Mouse (Mus musculus): ENCODE results near the gene Lrmda. TPM values are rescaled to one million over a fixed set of nuclear protein-coding genes. Genes with fewer than 3 reads are reported as not detected.
A peak's percentile ranks its signal among the peaks of the same experiment; 100 is the strongest.

Lrmda gene
- total and polyA plus RNA-seq, 3 experiments = 5.1 to 5.9 TPM; not detected in 1

GRCm38 (mm10) chr14:22269812-22270211 is 250.3 kb downstream of the Lrmda start:
- TF ChIP-seq ZNF384 (IDR thresholded peaks at IDR 0.05; ENCODE audit: low read depth, low read length) = no peak
- TF ChIP-seq CHD1 (IDR thresholded peaks at IDR 0.05; ENCODE audit: low read depth, low read length) = no peak
- TF ChIP-seq SMC3 (IDR thresholded peaks at IDR 0.05; ENCODE audit: low read depth, low read length) = no peak
- no peak for TF ChIP-seq ZMIZ1 (IDR thresholded peaks at IDR 0.05; ENCODE audit: low read depth, low read length)
- 0 out of 2 replicates have a peak, but pooled peaks cover 2% of the 10 kb centered on the region for H3K79me2 ChIP-seq (ENCODE audit: control insufficient read depth, insufficient read depth, low read length, poor library complexity)
- H3K27ac ChIP-seq (ENCODE audit: control insufficient read depth, low read depth, low read length) = no peak overlapping the region
- H3K9ac ChIP-seq (ENCODE audit: control insufficient read depth, low read depth, low read length, poor library complexity, severe bottlenecking) = no peak overlapping the region
- H3K4me3 ChIP-seq (ENCODE audit: control insufficient read depth in 1 of 2, insufficient read depth in 1 of 2, low read depth in 2 of 2, low read length in 2 of 2) = no peak overlapping the region
- H3K4me1 ChIP-seq (ENCODE audit: control insufficient read depth in 1 of 2, insufficient read depth in 2 of 2, low read length in 2 of 2) = no peaks in the 10 kb centered on the region
- H3K36me3 ChIP-seq (ENCODE audit: control insufficient read depth in 1 of 2, insufficient read depth in 2 of 2, low read length in 2 of 2) = peaks cover 0 to 7% of the 10 kb centered on the region in 2 experiments; a peak in 2 of 4 replicates
- H3K27me3 ChIP-seq (ENCODE audit: control insufficient read depth in 1 of 2, insufficient read depth in 2 of 2, low read length in 2 of 2) = no peaks in the 10 kb centered on the region
- no peak for DNase-seq (ENCODE audit: low read depth, low spot score)
- no peaks in the 10 kb centered on the region for H3K9me3 ChIP-seq (replicated peaks; ENCODE audit: insufficient read depth, low read length)

DNA sequence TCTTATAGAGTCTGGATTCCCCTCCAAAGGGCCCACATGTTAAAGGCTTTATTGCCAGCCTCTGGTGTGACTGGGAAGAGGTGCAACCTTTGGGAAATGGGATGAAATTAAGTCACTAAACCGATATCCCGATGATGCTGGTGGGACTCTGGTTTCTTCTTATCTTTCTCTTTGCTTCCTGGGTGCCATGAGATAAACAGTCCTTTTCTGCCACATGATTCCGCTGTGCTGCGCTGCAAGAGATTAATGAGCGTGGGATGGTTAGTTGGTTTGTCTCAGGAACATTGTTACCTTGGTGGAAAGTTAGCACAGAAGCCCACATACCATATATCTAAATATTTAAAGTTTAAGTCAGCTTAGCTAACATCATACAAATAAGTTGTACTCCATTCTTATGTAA is 258.5 kb downstream of the Lrmda start:
- H3K27ac ChIP-seq (ENCODE audit: control insufficient read depth, low read depth, low read length) = no peak overlapping the region
- H3K4me1 ChIP-seq (ENCODE audit: control insufficient read depth in 1 of 2, insufficient read depth in 2 of 2, low read length in 2 of 2) = peaks cover 0 to 17% of the 10 kb centered on the region in 2 experiments; a peak in 2 of 4 replicates
- DNase-seq (ENCODE audit: low read depth, low spot score) = peak; percentile 23

DNA sequence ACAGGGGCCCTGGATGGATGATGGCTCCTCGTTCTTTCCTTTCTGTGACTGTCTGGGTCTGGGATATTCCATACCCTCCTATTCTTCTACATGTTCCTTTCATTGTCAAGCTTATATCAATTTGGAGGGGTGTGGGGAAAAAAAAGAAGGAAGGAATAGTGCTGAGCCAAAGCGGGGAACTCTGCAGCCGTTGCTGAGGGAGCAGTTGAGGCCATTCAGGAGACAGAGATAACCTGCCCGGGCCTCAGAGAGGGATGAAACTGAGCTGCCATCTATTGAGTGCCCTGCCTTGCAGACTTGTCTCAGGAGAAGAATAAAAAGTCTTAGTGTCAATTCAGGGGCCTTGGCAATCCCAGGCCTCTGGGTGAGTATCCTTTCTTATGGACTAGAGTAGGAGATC is 260.1 kb downstream of the Lrmda start:
- Histone ChIP-seq H3K27ac (ENCODE audit: control insufficient read depth, low read depth, low read length) (no peak overlapping the region), H3K4me3 (ENCODE audit: control insufficient read depth in 1 of 2, insufficient read depth in 1 of 2, low read depth in 2 of 2, low read length in 2 of 2) (no peak overlapping the region), H3K36me3 (ENCODE audit: control insufficient read depth in 1 of 2, insufficient read depth in 2 of 2, low read length in 2 of 2) (peaks cover 0 to 24% of the 10 kb centered on the region in 2 experiments), H3K9me3 (replicated peaks; ENCODE audit: insufficient read depth, low read length) (no peaks in the 10 kb centered on the region), H3K4me1 (ENCODE audit: control insufficient read depth in 1 of 2, insufficient read depth in 2 of 2, low read length in 2 of 2) (peaks cover 0 to 17% of the 10 kb centered on the region in 2 experiments; a peak in 2 of 4 replicates), H3K79me2 (ENCODE audit: control insufficient read depth, insufficient read depth, low read length, poor library complexity) (no peaks in the 10 kb centered on the region), H3K27me3 (ENCODE audit: control insufficient read depth in 1 of 2, insufficient read depth in 2 of 2, low read length in 2 of 2) (no peaks in the 10 kb centered on the region), H3K9ac (ENCODE audit: control insufficient read depth, low read depth, low read length, poor library complexity, severe bottlenecking) (no peak overlapping the region)
- peak; percentile 4 for DNase-seq (ENCODE audit: low read depth, low spot score)
- TF ChIP-seq E2F4 (IDR thresholded peaks at IDR 0.05; ENCODE audit: borderline replicate concordance, low read depth, low read length) (no peak), RAD21 (IDR thresholded peaks at IDR 0.05; ENCODE audit: low read depth, low read length) (no peak), HCFC1 (IDR thresholded peaks at IDR 0.05; ENCODE audit: low read depth, low read length) (no peak), TCF12 (IDR thresholded peaks at IDR 0.05; ENCODE audit: low read depth, low read length) (no peak), EP300 (IDR thresholded peaks at IDR 0.05; ENCODE audit: low read depth in 1 of 2, low read length in 2 of 2) (no peak), USF1 (IDR thresholded peaks at IDR 0.05; ENCODE audit: low read depth, low read length) (no peak), MAX (IDR thresholded peaks at IDR 0.05; ENCODE audit: low read length) (no peak), TBP (IDR thresholded peaks at IDR 0.05; ENCODE audit: low read depth, low read length) (no peak), NELFE (IDR thresholded peaks at IDR 0.05; ENCODE audit: low read depth, low read length) (no peak), MAFK (IDR thresholded peaks at IDR 0.05; ENCODE audit: borderline replicate concordance, low read depth, low read length) (no peak), CHD2 (IDR thresholded peaks at IDR 0.05; ENCODE audit: low read length) (no peak), ZNF384 (IDR thresholded peaks at IDR 0.05; ENCODE audit: low read depth, low read length) (no peak), ZMIZ1 (IDR thresholded peaks at IDR 0.05; ENCODE audit: low read depth, low read length) (no peak), ELF1 (IDR thresholded peaks at IDR 0.05; ENCODE audit: low read depth, low read length) (no peak), USF2 (IDR thresholded peaks at IDR 0.05; ENCODE audit: borderline replicate concordance in 1 of 2, insufficient read depth in 1 of 2, low read depth in 1 of 2, low read length in 2 of 2) (no peak), BHLHE40 (IDR thresholded peaks at IDR 0.05; ENCODE audit: borderline replicate concordance, low read depth, low read length) (no peak), MYB (IDR thresholded peaks at IDR 0.05; ENCODE audit: low read depth, low read length) (no peak), ZC3H11A (IDR thresholded peaks at IDR 0.05; ENCODE audit: low read depth, low read length) (no peak)

More for the DNA sequence above, 258.5 kb downstream of the Lrmda start:
- Histone ChIP-seq H3K9ac (ENCODE audit: control insufficient read depth, low read depth, low read length, poor library complexity, severe bottlenecking) (no peak overlapping the region), H3K27me3 (ENCODE audit: control insufficient read depth in 1 of 2, insufficient read depth in 2 of 2, low read length in 2 of 2) (no peaks in the 10 kb centered on the region), H3K79me2 (ENCODE audit: control insufficient read depth, insufficient read depth, low read length, poor library complexity) (0 out of 2 replicates have a peak, but pooled peaks cover 2% of the 10 kb centered on the region), H3K9me3 (replicated peaks; ENCODE audit: insufficient read depth, low read length) (no peaks in the 10 kb centered on the region), H3K4me3 (ENCODE audit: control insufficient read depth in 1 of 2, insufficient read depth in 1 of 2, low read depth in 2 of 2, low read length in 2 of 2) (no peak overlapping the region), H3K36me3 (ENCODE audit: control insufficient read depth in 1 of 2, insufficient read depth in 2 of 2, low read length in 2 of 2) (peaks cover 7 to 24% of the 10 kb centered on the region in 2 experiments)
- TF ChIP-seq GATA1 (IDR thresholded peaks at IDR 0.05; ENCODE audit: low read depth, low read length) (peak; percentile 76), CTCF (IDR thresholded peaks at IDR 0.05 in 2 of 3, conservative IDR thresholded peaks at IDR 0.05 in 1 of 3; ENCODE audit: control insufficient read depth in 1 of 3, insufficient read depth in 1 of 3, low read depth in 2 of 3, low read length in 3 of 3, poor library complexity in 1 of 3, severe bottlenecking in 1 of 3) (no peak), RCOR1 (IDR thresholded peaks at IDR 0.05; ENCODE audit: low read depth, low read length) (peak; percentile 72), EP300 (IDR thresholded peaks at IDR 0.05; ENCODE audit: low read depth in 1 of 2, low read length in 2 of 2) (peak; percentile 72), CHD2 (IDR thresholded peaks at IDR 0.05; ENCODE audit: low read length) (no peak), TCF12 (IDR thresholded peaks at IDR 0.05; ENCODE audit: low read depth, low read length) (peak; percentile 68), E2F4 (IDR thresholded peaks at IDR 0.05; ENCODE audit: borderline replicate concordance, low read depth, low read length) (no peak), USF1 (IDR thresholded peaks at IDR 0.05; ENCODE audit: low read depth, low read length) (peak; percentile 31; the same call in 1 of the 2 replicates), TAL1 (IDR thresholded peaks at IDR 0.05; ENCODE audit: low read length) (peak; percentile 16; the same call in 1 of the 2 replicates), ETS1 (IDR thresholded peaks at IDR 0.05; ENCODE audit: low read depth, low read length) (peak; percentile 42; the same call in 1 of the 2 replicates), KAT2A (conservative IDR thresholded peaks at IDR 0.05; ENCODE audit: low read depth, low read length) (no peak), USF2 (IDR thresholded peaks at IDR 0.05; ENCODE audit: borderline replicate concordance in 1 of 2, insufficient read depth in 1 of 2, low read depth in 1 of 2, low read length in 2 of 2) (no peak), MYB (IDR thresholded peaks at IDR 0.05; ENCODE audit: low read depth, low read length) (no peak), MXI1 (IDR thresholded peaks at IDR 0.05; ENCODE audit: low read depth, low read length) (no peak)
